Mouse (Mus musculus) lung, embryonic 16.5 days (tissue): ENCODE data around the gene Dck. TPM values are rescaled to one million over a fixed set of nuclear protein-coding genes. Genes with fewer than 3 reads are reported as not detected.
"Not testable (repeated sequence)": the region's sequence is repeated elsewhere in the genome, so short reads cannot be mapped to it uniquely, and the experiment has no call there.

ENCODE experiments used
- ATAC-seq: fragments of 200-750 bp; cut with Nextera tagmentation; 2 replicates; pipeline ENCODE4 v1.8.0; 2017; ENCODE audit warnings: low read depth, mild to moderate bottlenecking, moderate library complexity
- H3K27ac ChIP-seq: fragments of 300-500 bp; sonication (generic); 2 replicates; pipeline ENCODE4 v1.5.1; 2014; ENCODE audit warnings: mild to moderate bottlenecking, control low read depth, low read length
- H3K27me3 ChIP-seq: fragments of 300-500 bp; sonication (generic); 2 replicates; pipeline ENCODE4 v1.6.1; 2014; ENCODE audit warnings: low read depth, low read length, mixed read lengths; ENCODE audit not compliant: control insufficient read depth, insufficient read depth
- H3K36me3 ChIP-seq: fragments of 300-500 bp; sonication (generic); 2 replicates; pipeline ENCODE4 v1.6.1; 2014; ENCODE audit warnings: low read length; ENCODE audit not compliant: control insufficient read depth, insufficient read depth
- H3K4me1 ChIP-seq: fragments of 300-500 bp; sonication (generic); replicated peaks from 2 replicates; pipeline ENCODE4 v1.6.1; 2014; ENCODE audit warnings: low read length, mixed read lengths; ENCODE audit not compliant: control insufficient read depth, insufficient read depth
- H3K4me2 ChIP-seq: fragments of 300-500 bp; sonication (generic); 2 replicates; pipeline ENCODE4 v1.6.1; 2014; ENCODE audit warnings: low read depth, low read length, control low read depth
- H3K4me3 ChIP-seq: fragments of 300-500 bp; sonication (generic); 2 replicates; pipeline ENCODE4 v1.5.1; 2014; ENCODE audit warnings: mild to moderate bottlenecking, low read length, control low read depth
- H3K9ac ChIP-seq: fragments of 300-500 bp; sonication (generic); 2 replicates; pipeline ENCODE4 v1.6.1; 2014; ENCODE audit warnings: low read length, control low read depth
- H3K9me3 ChIP-seq: fragments of 300-500 bp; sonication (generic); 2 replicates; pipeline ENCODE4 v1.6.1; 2016; ENCODE audit warnings: low read length; ENCODE audit not compliant: control insufficient read depth
- WGBS: fragments of 180-500 bp; shearing (Covaris S2); extraction: QIAGEN DNeasy Blood & Tissue Kit; methylation state at CpG from one replicate; pipeline ENCODE4 v1.1.7; 2014; 5-methylcytosine and 5-hydroxymethylcytosine counted together
- polyA plus RNA-seq: library from polyadenylated mRNA; unstranded; fragments of >200 nt; fragmentation: Nextera tagmentation; extraction: Ambion mirVana; gene quantifications from 2 replicates; pipeline ENCODE4 v1.2.1, GENCODE M21; 2015

Dck gene
- polyA plus RNA-seq, 1 experiment from 2014 or later = 47.4 TPM

GRCm38 (mm10) chr5:88741065-88741464 is 23.7 kb upstream of the Dck start:
- not testable (repeated sequence) for H3K4me1 ChIP-seq, H3K27ac ChIP-seq, H3K4me2 ChIP-seq, H3K36me3 ChIP-seq, H3K9me3 ChIP-seq, H3K4me3 ChIP-seq, H3K27me3 ChIP-seq, ATAC-seq, H3K9ac ChIP-seq
- 96% methylated on average over 1 of the region's 1 CpGs for WGBS

- Histone ChIP-seq H3K4me3 (no peak overlapping the region), H3K9ac (no peak overlapping the region), H3K9me3 (no peaks in the 10 kb centered on the region), H3K27me3 (no peaks in the 10 kb centered on the region), H3K27ac (no peak overlapping the region), H3K4me1 (no peaks in the 10 kb centered on the region), H3K36me3 (0 out of 2 replicates have a peak, but pooled peaks cover under 1% of the 10 kb centered on the region), H3K4me2 (no peak overlapping the region)
- WGBS = 70% methylated on average over 1 of the region's 1 CpGs
- ATAC-seq = no peak
These were observed 17.0 kb upstream of the Dck start for GRCm38 (mm10) chr5:88747774-88748173.

- H3K27ac ChIP-seq = no peak overlapping the region
- peaks cover 4% of the 10 kb centered on the region; the same call in 1 of the 2 replicates for H3K36me3 ChIP-seq
- ATAC-seq = no peak
- H3K9ac ChIP-seq = no peak overlapping the region
- H3K27me3 ChIP-seq = no peaks in the 10 kb centered on the region
- H3K4me2 ChIP-seq = no peak overlapping the region
- H3K9me3 ChIP-seq = no peaks in the 10 kb centered on the region
- 70% methylated on average over 4 of the region's 4 CpGs for WGBS
- no peaks in the 10 kb centered on the region for H3K4me1 ChIP-seq
- no peak overlapping the region for H3K4me3 ChIP-seq
These were observed 11.6 kb upstream of the Dck start for GRCm38 (mm10) chr5:88753199-88753598.

DNA sequence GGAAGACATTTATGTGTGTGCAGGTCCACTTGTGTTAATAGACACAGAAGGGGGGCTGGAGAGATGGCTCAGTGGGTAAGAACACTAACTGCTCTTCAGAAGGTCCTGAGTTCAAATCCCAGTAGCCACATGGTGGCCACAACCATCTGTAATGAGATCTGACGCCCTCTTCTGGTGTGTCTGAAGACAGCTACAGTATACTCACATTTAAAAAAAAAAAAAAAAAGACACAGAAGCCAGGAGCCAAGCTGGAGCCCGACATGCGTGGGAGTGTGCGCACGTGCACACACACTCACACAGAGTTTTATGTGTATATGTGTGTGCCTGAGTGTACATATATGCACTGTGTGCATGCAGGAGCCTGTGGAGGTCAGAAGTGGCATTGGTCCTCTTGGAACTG is 2.2 kb upstream of the Dck start:
- Histone ChIP-seq H3K36me3 (no peaks in the 10 kb centered on the region), H3K27me3 (no peaks in the 10 kb centered on the region), H3K27ac (no peak overlapping the region), H3K4me3 (no peak overlapping the region), H3K9ac (no peak overlapping the region), H3K4me1 (peaks cover 13% of the 10 kb centered on the region), H3K4me2 (no peak overlapping the region), H3K9me3 (no peaks in the 10 kb centered on the region)
- no peak for ATAC-seq
- WGBS = 85% methylated on average over 5 of the region's 5 CpGs

DNA sequence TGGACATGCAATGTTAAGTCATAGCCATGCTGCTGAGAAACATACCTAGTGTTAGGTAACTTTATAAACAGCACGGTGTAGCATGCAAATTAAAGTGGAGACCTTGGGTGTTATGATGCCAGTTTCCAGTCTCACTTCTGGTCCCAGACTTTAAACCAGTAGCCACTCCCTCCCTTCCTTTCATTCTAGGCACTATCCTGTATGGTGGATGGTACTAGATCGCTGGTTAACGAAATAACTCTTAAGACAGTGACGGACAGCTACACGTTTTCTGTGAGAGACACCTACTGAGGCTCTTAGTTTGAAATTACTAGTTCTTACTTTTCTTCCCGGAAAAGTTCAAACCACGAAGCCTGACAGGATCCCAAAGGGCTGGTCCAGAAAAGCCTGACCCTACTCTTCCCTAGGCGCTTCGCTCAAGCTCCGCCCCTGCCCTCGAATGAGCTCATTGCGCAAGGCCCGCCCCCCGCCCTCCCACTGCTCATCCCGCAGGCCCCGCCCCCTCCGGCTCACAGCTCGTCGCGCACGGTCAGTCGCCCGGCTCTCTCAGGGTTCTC is 288 bp upstream of the Dck start:
- H3K36me3 ChIP-seq = 0 out of 2 replicates have a peak, but pooled peaks cover under 1% of the 10 kb centered on the region

DNA sequence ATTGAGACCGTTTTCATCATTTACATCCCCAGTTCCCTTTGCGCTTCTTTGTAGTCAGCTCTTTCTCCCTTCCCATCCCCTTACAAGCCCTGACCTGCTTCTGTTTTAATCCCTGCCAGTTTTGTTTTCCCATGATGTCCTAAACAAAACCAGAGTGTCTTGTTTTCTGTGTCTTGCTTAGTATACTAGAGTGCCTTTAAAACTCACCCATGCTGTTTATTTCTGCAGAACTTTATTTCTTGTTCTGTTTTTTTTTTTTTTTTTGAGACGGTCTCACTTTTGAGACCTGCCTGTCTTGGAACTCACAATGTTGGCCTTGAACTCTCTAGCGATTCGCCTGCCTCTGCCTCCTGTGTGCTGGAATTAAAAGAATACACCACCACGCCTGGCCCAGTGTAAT is 791 bp downstream of the Dck start:
- Histone ChIP-seq H3K27ac (peak overlapping the region; percentile 87), H3K36me3 (peaks cover 3% of the 10 kb centered on the region; the same call in 1 of the 2 replicates), H3K4me2 (peak overlapping the region; percentile 86), H3K9ac (peak overlapping the region; percentile 89), H3K4me3 (peak overlapping the region; percentile 82), H3K27me3 (no peaks in the 10 kb centered on the region), H3K9me3 (no peaks in the 10 kb centered on the region), H3K4me1 (peaks cover 13% of the 10 kb centered on the region)
- ATAC-seq = no peak
- 11% methylated on average over 6 of the region's 6 CpGs for WGBS

More for the DNA sequence above, 288 bp upstream of the Dck start:
- Histone ChIP-seq H3K4me3 (peak overlapping the region; percentile 82), H3K4me2 (peak overlapping the region; percentile 55), H3K27me3 (no peaks in the 10 kb centered on the region), H3K27ac (peak overlapping the region; percentile 27; the same call in 1 of the 2 replicates), H3K9ac (peak overlapping the region; percentile 61), H3K4me1 (peaks cover 13% of the 10 kb centered on the region), H3K9me3 (no peaks in the 10 kb centered on the region)
- WGBS = under 1% methylated on average over 23 of the region's 23 CpGs
- peak; percentile 50 for ATAC-seq

- no peak for ATAC-seq
- H3K27ac ChIP-seq = no peak overlapping the region
- peaks cover 3% of the 10 kb centered on the region; the same call in 1 of the 2 replicates for H3K36me3 ChIP-seq
- H3K4me2 ChIP-seq = peak overlapping the region; percentile 86
- 40% methylated on average over 6 of the region's 6 CpGs for WGBS
- H3K4me1 ChIP-seq = peaks cover 13% of the 10 kb centered on the region
- H3K4me3 ChIP-seq = peak overlapping the region; percentile 82
- no peaks in the 10 kb centered on the region for H3K9me3 ChIP-seq
- no peaks in the 10 kb centered on the region for H3K27me3 ChIP-seq
- no peak overlapping the region for H3K9ac ChIP-seq
These were observed 1.3 kb downstream of the Dck start for GRCm38 (mm10) chr5:88766121-88766520.

DNA sequence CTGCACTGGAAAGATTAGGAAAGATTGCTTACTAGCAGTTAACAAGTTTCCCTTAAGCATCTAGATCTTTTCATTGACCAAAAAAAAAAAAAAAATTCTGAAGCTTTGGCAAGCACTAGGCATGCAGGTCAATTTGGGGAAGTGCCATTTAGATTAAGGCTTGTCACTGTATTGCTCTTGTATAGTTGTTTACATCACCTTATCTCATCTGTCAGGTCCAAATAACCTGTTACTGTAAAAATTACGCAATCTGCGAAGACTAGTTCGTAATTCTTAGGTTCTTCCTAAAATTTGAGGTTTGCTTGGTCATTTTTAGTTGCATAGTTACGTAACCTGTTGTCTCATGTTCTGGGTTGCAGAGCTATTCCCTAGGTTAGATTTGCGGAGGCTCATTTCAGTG is 2.1 kb downstream of the Dck start:
- H3K4me3 ChIP-seq = no peak overlapping the region; the same call in 1 of the 2 replicates

GRCm38 (mm10) chr5:88768201-88768600 is 3.4 kb downstream of the Dck start:
- Histone ChIP-seq H3K9ac (no peak overlapping the region), H3K27ac (no peak overlapping the region), H3K36me3 (peaks cover 12% of the 10 kb centered on the region), H3K4me2 (no peak overlapping the region), H3K4me3 (no peak overlapping the region), H3K9me3 (no peaks in the 10 kb centered on the region), H3K27me3 (no peaks in the 10 kb centered on the region), H3K4me1 (peaks cover 13% of the 10 kb centered on the region)
- ATAC-seq = no peak
- whole genome bisulfite sequencing = 84% methylated on average over 6 of the region's 6 CpGs

More for the DNA sequence above, 2.1 kb downstream of the Dck start:
- ATAC-seq = no peak
- no peaks in the 10 kb centered on the region for H3K9me3 ChIP-seq
- H3K4me2 ChIP-seq = peak overlapping the region; percentile 86; the same call in 1 of the 2 replicates
- H3K9ac ChIP-seq = no peak overlapping the region
- H3K36me3 ChIP-seq = peaks cover 6% of the 10 kb centered on the region
- 66% methylated on average over 5 of the region's 5 CpGs for WGBS
- H3K27ac ChIP-seq = no peak overlapping the region
- H3K4me1 ChIP-seq = peaks cover 13% of the 10 kb centered on the region
- H3K27me3 ChIP-seq = no peaks in the 10 kb centered on the region
